Mouse (Mus musculus) stomach, postnatal 0 days (tissue): Measurements from ENCODE around the gene Pgm5.

Source experiments
- CTCF ChIP-seq: IDR thresholded peaks from 2 replicates; pipeline ENCODE4 v1.5.1; 2016; ENCODE audit warnings: antibody characterized with exemption, low read depth, mild to moderate bottlenecking, moderate library complexity
- EP300 ChIP-seq: optimal IDR thresholded peaks from 2 replicates; pipeline ENCODE3; 2016; ENCODE audit warnings: antibody characterized with exemption

DNA sequence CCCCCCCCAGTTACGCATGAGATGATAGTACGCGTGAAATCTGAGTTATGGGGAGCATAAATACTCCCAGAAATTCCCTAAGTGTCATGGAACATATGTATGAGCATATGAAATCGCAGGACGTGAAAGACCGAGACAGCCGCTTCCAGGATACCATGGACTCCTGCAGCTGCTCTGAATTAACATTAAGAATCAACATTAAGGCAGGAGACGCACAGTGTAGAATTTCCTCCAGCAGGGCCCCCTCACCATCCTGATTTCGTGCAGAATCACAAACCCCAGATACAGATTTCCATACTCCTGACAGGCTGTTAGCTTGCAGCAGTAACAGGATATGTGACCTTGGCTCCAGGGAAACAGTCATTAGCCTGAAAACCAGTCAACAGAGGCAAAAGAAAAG, 77.9 kb downstream of the Pgm5 start:
- TF ChIP-seq CTCF (0 out of 2 replicates have a peak, but pooled peaks have one; percentile 4), EP300 (no peak)
